Mouse (Mus musculus): ENCODE data around the gene Ly75. TPM values are rescaled to one million over a fixed set of nuclear protein-coding genes. Genes with fewer than 3 reads are reported as not detected.

Ly75 gene
- polyA plus RNA-seq, 1 experiment from 2014 or later, result 1.1 TPM

DNA sequence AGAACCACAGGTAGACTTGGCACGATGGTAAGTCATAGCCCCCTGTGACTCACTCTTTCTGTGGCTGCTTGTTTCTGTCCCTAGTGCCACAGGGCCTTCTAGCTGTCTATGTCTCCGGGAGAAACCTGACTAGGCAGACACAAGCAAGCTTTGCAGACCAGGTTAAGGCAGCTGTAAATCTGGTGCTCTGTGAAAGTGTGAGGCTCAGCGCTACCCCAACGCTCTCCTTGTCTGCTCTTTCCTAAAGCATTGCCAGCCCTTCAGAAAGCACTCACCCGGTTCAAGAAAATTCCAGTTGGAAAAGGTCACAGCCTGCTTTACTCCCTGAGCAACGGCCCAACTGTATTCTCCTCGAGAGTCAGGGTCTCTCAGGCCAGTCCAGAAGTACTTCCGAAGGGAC lies 31.3 kb downstream of the Ly75 start:
- Histone ChIP-seq H3K4me1 (0 out of 2 replicates have a peak, but pooled peaks cover 8% of the 10 kb centered on the region), H3K4me3 (replicated peaks) (no peak overlapping the region), H3K36me3 (no peaks in the 10 kb centered on the region), H3K9ac (no peak overlapping the region), H3K4me2 (replicated peaks) (no peak overlapping the region), H3K9me3 (replicated peaks) (no peaks in the 10 kb centered on the region), H3K27ac (replicated peaks) (no peak overlapping the region), H3K27me3 (no peaks in the 10 kb centered on the region)
- 79% methylated on average over 8 of the region's 8 CpGs for WGBS
- no peak for ATAC-seq (ENCODE audit: insufficient number of reproducible peaks, low FRiP score, low TSS enrichment, low read depth)

DNA sequence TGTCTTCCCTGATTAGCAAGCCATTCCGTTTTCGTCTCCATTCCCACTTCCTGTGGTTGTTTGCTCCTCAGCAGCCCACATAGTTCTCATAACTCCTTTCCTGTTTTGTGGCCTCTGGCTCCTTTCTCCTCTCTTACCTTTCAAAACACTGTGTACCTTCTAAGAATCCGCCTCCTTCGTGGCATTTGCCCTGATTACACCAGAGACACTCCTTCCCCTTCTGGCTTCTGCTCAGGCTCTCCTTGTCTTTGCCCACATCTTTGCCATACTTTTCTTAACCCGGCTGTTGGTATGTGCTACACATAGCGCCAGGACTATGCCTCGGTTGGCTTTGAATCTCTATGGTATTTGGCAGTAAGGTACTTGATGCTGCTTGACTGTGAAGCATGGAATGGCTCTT lies 35.2 kb downstream of the Ly75 start:
- H3K9ac ChIP-seq, result no peak overlapping the region
- H3K36me3 ChIP-seq, result no peaks in the 10 kb centered on the region
- no peak overlapping the region for H3K4me2 ChIP-seq (replicated peaks)
- no peaks in the 10 kb centered on the region for H3K9me3 ChIP-seq (replicated peaks)
- 77% methylated on average over 7 of the region's 7 CpGs for WGBS
- ATAC-seq (ENCODE audit: insufficient number of reproducible peaks, low FRiP score, low TSS enrichment, low read depth), result no peak
- H3K27ac ChIP-seq (replicated peaks), result no peak overlapping the region
- H3K4me3 ChIP-seq (replicated peaks), result no peak overlapping the region
- H3K27me3 ChIP-seq, result no peaks in the 10 kb centered on the region
- H3K4me1 ChIP-seq, result no peaks in the 10 kb centered on the region

DNA sequence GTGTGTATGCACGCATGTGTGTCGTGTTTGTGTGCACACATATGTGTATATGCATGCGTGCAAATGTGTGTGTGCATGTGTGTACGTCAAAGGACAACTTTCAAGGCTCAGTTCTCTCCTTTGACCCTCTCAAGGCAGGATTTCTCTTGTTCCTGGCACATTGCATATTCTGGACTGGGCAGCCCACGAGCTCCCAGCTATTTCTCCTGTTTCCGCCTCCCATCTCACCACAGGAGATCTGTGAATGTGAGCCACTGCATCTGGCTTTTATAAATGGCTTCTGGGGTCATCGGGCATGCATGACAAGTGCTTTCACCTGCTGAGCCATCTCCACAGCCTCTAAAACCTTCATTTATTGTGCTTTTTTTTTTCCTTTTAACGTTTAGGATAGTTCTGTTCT lies 36.6 kb downstream of the Ly75 start:
- Histone ChIP-seq H3K4me1 (no peaks in the 10 kb centered on the region), H3K4me3 (replicated peaks) (no peak overlapping the region), H3K4me2 (replicated peaks) (no peak overlapping the region), H3K9ac (no peak overlapping the region), H3K9me3 (replicated peaks) (no peaks in the 10 kb centered on the region), H3K36me3 (no peaks in the 10 kb centered on the region), H3K27me3 (no peaks in the 10 kb centered on the region), H3K27ac (replicated peaks) (no peak overlapping the region)
- no peak for ATAC-seq (ENCODE audit: insufficient number of reproducible peaks, low FRiP score, low TSS enrichment, low read depth)
- WGBS, result 76% methylated on average over 8 of the region's 8 CpGs

DNA sequence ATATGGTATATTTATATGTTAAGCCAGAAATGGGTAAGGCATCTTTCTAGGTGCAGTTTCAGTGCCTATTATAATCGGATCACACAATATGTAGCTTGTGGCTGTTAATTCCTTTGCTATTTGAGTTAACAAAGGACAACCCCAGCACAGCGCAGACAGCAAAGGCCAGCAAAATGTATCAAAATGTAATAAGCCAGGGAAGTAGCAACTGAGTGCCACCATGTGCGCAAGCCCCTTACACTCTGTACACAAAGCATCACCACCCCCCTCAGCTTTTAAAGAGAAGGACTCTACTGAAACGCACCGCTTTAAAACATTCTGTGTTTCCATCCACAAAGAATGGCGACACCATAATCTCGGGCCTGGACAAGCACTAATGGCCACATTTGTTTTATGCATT lies 37.4 kb downstream of the Ly75 start:
- Histone ChIP-seq H3K4me3 (replicated peaks) (no peak overlapping the region), H3K9me3 (replicated peaks) (no peaks in the 10 kb centered on the region)
- WGBS, result 88% methylated on average over 7 of the region's 7 CpGs

DNA sequence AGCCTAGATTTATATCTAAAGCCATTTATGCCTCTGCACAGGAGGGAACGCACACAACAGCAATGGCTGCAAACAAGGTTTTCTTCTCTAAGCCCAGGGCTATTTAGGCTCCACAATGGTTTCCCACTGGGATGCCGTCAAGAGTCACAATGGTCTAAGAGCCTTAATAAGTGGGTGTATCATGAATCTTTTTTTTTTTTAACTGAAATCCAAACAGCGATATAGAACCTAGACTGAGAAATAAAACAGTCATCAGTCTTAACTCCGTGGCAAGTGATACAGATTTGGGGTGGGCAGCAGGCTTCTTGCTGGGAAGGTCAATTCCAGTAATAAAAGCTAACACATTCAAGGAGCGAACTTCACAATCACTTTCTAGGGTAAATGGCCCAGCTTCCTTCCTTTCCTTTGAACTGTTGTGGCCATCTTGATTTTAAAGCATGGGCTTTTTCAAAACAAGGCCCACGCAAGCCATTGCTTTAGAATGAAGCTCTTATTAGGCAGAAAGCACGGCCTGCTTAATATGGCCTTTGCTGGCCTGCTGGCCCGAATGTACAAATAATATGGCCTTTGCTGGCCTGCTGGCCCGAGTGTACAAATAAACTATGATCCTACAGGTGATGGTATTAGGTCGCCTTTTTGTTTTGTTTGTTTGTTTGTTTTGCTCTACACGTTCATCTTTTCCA lies 39.4 kb downstream of the Ly75 start:
- 78% methylated on average over 11 of the region's 11 CpGs for WGBS
- no peak for ATAC-seq (ENCODE audit: insufficient number of reproducible peaks, low FRiP score, low TSS enrichment, low read depth)
- Histone ChIP-seq H3K36me3 (no peaks in the 10 kb centered on the region), H3K27me3 (no peaks in the 10 kb centered on the region), H3K4me2 (replicated peaks) (no peak overlapping the region), H3K4me1 (no peaks in the 10 kb centered on the region), H3K4me3 (replicated peaks) (no peak overlapping the region), H3K9ac (no peak overlapping the region), H3K27ac (replicated peaks) (no peak overlapping the region), H3K9me3 (replicated peaks) (no peaks in the 10 kb centered on the region)

More for the DNA sequence above, 37.4 kb downstream of the Ly75 start:
- no peak overlapping the region for H3K4me2 ChIP-seq (replicated peaks)
- H3K27me3 ChIP-seq, result no peaks in the 10 kb centered on the region
- H3K36me3 ChIP-seq, result no peaks in the 10 kb centered on the region
- H3K9ac ChIP-seq, result no peak overlapping the region
- H3K4me1 ChIP-seq, result no peaks in the 10 kb centered on the region
- H3K27ac ChIP-seq (replicated peaks), result no peak overlapping the region
- no peak for ATAC-seq (ENCODE audit: insufficient number of reproducible peaks, low FRiP score, low TSS enrichment, low read depth)

DNA sequence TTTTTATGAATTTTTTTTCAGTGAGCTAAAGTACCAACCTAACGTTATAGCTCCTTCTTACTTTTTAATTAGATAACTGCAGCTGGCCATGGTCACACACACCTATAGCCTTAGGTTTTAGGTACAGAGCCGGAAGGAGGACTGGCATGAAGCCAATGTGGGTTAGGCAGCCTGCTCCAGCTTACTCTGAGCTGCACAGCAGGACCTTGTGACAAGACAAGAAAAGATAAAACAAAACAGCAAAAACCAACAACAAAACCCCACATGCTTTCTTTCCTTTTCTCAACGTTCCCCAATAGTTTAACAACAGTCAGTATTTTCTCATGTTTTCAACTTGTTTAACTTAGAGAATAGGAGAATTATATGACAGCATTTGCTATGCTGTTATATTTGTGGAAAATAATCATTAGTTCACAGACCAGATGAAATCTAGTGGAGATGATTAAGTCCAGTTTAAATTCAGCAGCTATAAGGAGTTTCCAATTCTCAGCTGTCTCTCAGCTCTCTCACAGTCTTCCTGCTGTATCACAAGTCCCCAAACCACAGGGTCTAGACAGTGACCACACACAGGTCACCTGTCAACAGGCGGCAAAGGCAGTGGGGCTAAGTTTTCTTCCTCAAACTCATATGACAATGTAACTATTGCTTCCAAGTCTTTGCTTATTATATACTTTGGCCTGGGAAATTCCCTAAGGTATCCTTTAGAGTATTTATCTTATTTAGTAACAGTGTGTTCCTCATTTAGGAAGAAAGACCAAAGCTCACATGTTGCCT lies 40.8 kb downstream of the Ly75 start:
- no peak for ATAC-seq (ENCODE audit: insufficient number of reproducible peaks, low FRiP score, low TSS enrichment, low read depth)
- 55% methylated on average over 4 of the region's 4 CpGs for WGBS
- Histone ChIP-seq H3K36me3 (no peaks in the 10 kb centered on the region), H3K9me3 (replicated peaks) (no peaks in the 10 kb centered on the region), H3K4me1 (no peaks in the 10 kb centered on the region), H3K4me2 (replicated peaks) (no peak overlapping the region), H3K4me3 (replicated peaks) (no peak overlapping the region), H3K9ac (no peak overlapping the region), H3K27ac (replicated peaks) (no peak overlapping the region), H3K27me3 (no peaks in the 10 kb centered on the region)

DNA sequence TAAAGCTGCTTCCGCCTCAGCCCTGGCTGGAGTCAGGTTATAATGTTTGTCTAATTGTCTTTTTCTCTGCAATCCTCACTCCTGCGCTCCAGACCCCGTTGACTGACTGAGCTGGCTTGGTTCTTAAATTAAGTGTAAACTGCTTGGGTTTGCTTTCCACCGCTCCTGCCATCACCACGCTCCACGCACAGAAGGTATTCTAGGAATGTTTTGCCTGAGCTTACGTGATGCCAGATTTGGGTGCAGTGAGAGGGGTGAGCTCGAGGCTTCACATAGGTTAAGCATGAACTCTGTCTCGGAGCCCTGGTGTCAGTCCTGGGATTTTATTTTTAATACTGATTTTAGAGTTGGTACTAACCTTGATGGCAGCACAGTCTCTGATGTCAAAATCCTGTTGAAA lies 45.2 kb downstream of the Ly75 start:
- H3K9ac ChIP-seq, result no peak overlapping the region
- no peak for ATAC-seq (ENCODE audit: insufficient number of reproducible peaks, low FRiP score, low TSS enrichment, low read depth)
- no peaks in the 10 kb centered on the region for H3K36me3 ChIP-seq
- H3K27ac ChIP-seq (replicated peaks), result no peak overlapping the region
- H3K27me3 ChIP-seq, result no peaks in the 10 kb centered on the region
- H3K4me1 ChIP-seq, result no peaks in the 10 kb centered on the region
- no peak overlapping the region for H3K4me2 ChIP-seq (replicated peaks)
- WGBS, result 35% methylated on average over 9 of the region's 9 CpGs
- H3K9me3 ChIP-seq (replicated peaks), result no peaks in the 10 kb centered on the region
- no peak overlapping the region for H3K4me3 ChIP-seq (replicated peaks)

DNA sequence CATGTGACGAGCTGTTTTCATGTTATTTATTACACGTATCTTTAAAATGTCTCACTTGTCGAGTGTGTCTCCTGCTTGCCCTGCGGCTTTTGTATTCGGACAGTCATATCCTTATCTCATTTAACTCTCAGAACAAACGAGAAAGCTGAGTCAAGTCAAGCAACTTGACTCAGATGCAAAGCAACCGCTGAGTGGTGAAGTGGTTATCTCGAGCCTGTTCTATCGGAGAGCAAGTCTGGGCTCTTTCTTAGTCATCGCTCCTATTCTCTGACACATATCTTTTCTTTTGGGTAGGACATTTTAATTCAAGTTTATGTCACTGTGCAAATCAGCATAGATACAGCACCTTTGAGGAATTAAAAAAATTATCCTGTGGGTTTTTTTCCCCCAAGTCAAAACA lies 54.5 kb downstream of the Ly75 start:
- H3K4me2 ChIP-seq (replicated peaks), result no peak overlapping the region

DNA sequence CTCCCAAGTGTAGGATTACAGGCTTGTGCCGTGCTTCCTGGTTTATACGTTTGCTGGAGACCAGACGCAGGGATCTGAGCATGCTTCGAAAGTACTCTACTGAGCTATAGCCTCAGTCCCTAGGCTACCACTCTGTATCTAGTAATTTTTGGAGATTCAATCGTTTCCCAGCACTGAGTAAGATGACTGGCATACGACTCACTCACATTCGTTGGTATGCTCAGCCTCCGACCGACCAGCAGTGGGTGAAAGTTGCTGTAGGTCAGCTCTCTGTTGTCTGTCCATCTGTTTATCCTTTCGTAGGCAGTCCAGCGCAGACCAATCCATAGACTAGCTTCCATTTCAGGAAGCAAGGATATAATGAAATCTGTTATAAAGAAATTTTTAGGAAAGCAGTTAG lies 55.5 kb downstream of the Ly75 start:
- no peak overlapping the region for H3K27ac ChIP-seq (replicated peaks)
- H3K4me1 ChIP-seq, result no peaks in the 10 kb centered on the region
- H3K9ac ChIP-seq, result no peak overlapping the region
- ATAC-seq (ENCODE audit: insufficient number of reproducible peaks, low FRiP score, low TSS enrichment, low read depth), result no peak
- WGBS, result 81% methylated on average over 11 of the region's 11 CpGs
- H3K4me2 ChIP-seq (replicated peaks), result no peak overlapping the region
- no peaks in the 10 kb centered on the region for H3K36me3 ChIP-seq
- no peak overlapping the region for H3K4me3 ChIP-seq (replicated peaks)
- no peaks in the 10 kb centered on the region for H3K27me3 ChIP-seq
- H3K9me3 ChIP-seq (replicated peaks), result no peaks in the 10 kb centered on the region

More for the DNA sequence above, 54.5 kb downstream of the Ly75 start:
- H3K9ac ChIP-seq, result no peak overlapping the region
- H3K4me3 ChIP-seq (replicated peaks), result no peak overlapping the region
- WGBS, result 92% methylated on average over 10 of the region's 10 CpGs
- H3K9me3 ChIP-seq (replicated peaks), result no peaks in the 10 kb centered on the region
- ATAC-seq (ENCODE audit: insufficient number of reproducible peaks, low FRiP score, low TSS enrichment, low read depth), result no peak
- no peaks in the 10 kb centered on the region for H3K4me1 ChIP-seq
- H3K27ac ChIP-seq (replicated peaks), result no peak overlapping the region
- no peaks in the 10 kb centered on the region for H3K27me3 ChIP-seq
- H3K36me3 ChIP-seq, result no peaks in the 10 kb centered on the region

DNA sequence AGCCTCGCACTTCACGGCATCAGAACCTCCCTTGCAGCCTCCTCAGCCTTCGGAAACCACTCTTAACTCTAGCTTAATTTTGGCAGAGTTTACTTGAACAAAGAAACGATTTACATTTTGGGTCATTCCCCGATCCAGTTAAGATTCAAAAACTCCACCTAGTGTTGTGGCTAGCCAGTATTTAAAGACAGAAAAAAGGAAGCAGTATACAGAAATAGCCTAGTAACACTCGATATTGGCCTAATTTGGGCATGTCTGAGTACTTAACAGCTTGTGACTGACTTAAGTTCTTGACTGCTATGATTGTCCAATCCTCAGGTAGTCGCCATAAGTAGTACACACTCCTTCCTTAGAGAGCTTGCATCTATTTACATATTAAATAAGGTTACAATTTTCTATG lies 56.2 kb downstream of the Ly75 start:
- ATAC-seq (ENCODE audit: insufficient number of reproducible peaks, low FRiP score, low TSS enrichment, low read depth), result no peak
- 82% methylated on average over 7 of the region's 7 CpGs for WGBS
- no peaks in the 10 kb centered on the region for H3K36me3 ChIP-seq
- H3K27me3 ChIP-seq, result no peaks in the 10 kb centered on the region
- no peaks in the 10 kb centered on the region for H3K4me1 ChIP-seq
- H3K4me3 ChIP-seq (replicated peaks), result no peak overlapping the region
- H3K9ac ChIP-seq, result no peak overlapping the region
- H3K27ac ChIP-seq (replicated peaks), result no peak overlapping the region
- H3K4me2 ChIP-seq (replicated peaks), result no peak overlapping the region
- no peaks in the 10 kb centered on the region for H3K9me3 ChIP-seq (replicated peaks)

DNA sequence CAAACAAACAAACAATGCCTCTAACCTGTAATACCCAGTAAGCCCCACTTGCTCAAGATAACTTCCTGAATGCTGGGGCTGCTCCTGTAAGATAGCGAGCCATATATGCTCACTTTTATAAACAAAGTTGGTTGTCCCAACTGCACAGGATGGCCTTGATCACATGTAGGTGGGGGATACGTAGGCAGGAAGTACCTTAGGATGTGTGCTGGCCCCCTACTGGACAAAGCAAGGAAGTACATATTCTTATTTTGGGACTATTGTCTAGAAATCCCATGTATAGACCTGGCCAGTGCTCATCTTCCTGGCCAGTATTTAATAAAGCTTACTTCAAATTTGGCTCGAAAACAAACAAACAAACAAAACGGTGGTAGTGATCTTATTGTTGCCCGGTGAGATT lies 59.7 kb downstream of the Ly75 start:
- no peak for ATAC-seq (ENCODE audit: insufficient number of reproducible peaks, low FRiP score, low TSS enrichment, low read depth)
- Histone ChIP-seq H3K9me3 (replicated peaks) (no peaks in the 10 kb centered on the region), H3K9ac (no peak overlapping the region), H3K36me3 (no peaks in the 10 kb centered on the region), H3K4me3 (replicated peaks) (no peak overlapping the region), H3K4me1 (no peaks in the 10 kb centered on the region), H3K4me2 (replicated peaks) (no peak overlapping the region), H3K27me3 (no peaks in the 10 kb centered on the region), H3K27ac (replicated peaks) (no peak overlapping the region)
- WGBS, result 84% methylated on average over 5 of the region's 5 CpGs
